Mouse (Mus musculus) ES-E14 (cell line): ENCODE measurements around the gene Cby1.

Experiments
- HCFC1 ChIP-seq: IDR thresholded peaks from 2 replicates; pipeline ENCODE4 v1.6.1; 2012; ENCODE audit warnings: low read length, inconsistent platforms, borderline replicate concordance; ENCODE audit not compliant: insufficient read depth
- ZC3H11A ChIP-seq: IDR thresholded peaks from 2 replicates; pipeline ENCODE4 v1.6.1; 2012; ENCODE audit warnings: low read depth, mild to moderate bottlenecking, inconsistent platforms, low read length, borderline replicate concordance

DNA sequence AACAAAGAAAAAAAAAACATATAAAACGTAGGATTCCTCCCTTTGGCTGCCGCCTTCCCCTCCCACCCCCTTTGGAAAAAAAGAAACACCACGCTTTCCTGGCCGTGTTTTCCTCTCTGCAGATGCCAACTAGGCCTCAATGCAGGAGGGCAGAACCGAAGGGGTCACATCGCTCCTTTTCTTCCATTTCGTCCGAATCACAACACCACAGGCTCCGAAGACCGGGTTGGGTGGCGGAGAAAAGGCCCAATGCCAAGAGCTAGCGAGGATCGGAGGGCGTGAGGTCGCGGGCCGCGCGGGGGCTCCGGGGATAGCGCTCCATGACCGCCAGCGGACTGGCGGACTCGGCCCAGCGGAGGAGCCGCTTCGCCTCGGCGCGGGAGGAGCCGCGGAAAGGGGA, 28.2 kb downstream of the Cby1 start:
- TF ChIP-seq ZC3H11A (no peak), HCFC1 (no peak; the same call in 1 of the 2 replicates)
